Mouse (Mus musculus) 3134 (cell line): Measurements from ENCODE around the gene Ecel1.

Experiments
- DNase-seq: peaks from one replicate; pipeline ENCODE4 v3.0.0-alpha.2; 2011; ENCODE audit warnings: low spot score; ENCODE audit not compliant: insufficient read length; ENCODE audit errors: extremely low read depth

The Ecel1 gene

DNA sequence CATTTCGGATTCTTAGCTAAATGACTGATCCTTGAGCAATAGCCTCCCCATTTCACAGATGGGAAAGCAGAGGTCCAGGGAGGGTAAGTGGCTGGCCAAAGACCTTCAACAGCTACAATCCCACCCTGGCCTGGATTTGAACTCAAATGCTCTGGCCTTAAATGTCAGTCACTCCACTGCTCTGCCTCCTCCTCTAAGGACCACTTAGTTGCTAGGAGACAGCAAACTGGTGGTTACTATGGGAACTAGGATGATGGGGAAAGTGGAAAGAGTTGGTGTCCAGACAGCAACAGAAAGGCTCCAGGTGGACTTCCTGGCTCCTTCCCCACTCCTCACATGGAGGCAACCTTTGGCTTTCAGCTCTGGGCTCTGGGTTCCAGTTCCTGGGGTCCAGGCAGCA, 15.0 kb upstream of the Ecel1 start:
- no peak for DNase-seq

DNA sequence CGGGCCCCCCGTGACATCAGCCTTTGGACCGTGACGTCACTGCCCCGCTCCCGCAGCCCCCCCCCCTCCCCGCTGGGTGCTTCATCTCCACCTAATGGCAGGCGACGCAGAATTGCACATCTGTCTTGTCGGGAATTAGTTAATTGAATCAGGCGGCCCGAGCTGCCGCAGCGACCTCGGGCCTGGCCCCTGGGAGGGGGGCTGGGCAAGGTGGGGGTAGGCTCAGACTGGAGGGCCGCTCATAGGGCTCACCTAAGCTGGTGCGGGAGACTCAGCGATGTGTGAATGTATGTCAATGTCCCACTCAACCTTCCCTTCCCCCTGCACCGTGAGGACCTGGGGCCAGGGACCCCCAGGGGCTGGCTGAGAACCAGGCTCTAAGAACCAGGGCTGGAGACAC, 14.1 kb upstream of the Ecel1 start:
- DNase-seq: no peak

DNA sequence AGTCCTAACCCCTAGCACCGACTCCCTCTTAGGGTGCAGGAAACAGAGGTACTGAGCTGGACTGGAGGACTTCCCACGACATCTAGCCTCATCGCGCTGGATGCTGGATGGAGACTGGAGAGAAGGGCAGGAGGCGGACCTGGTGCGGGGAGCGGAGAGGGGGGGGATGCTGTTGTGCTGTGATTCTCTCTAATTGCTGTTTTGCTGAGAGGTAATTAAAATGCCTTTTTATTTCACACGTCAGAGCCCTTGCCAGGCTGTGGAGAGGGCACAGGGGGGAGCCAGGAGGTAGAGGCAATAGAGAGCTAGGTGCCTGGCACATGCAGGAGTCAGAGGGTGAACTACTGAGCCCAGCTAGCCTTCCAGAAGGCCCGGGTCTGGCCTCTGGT, 8.5 kb upstream of the Ecel1 start:
- no peak for DNase-seq

DNA sequence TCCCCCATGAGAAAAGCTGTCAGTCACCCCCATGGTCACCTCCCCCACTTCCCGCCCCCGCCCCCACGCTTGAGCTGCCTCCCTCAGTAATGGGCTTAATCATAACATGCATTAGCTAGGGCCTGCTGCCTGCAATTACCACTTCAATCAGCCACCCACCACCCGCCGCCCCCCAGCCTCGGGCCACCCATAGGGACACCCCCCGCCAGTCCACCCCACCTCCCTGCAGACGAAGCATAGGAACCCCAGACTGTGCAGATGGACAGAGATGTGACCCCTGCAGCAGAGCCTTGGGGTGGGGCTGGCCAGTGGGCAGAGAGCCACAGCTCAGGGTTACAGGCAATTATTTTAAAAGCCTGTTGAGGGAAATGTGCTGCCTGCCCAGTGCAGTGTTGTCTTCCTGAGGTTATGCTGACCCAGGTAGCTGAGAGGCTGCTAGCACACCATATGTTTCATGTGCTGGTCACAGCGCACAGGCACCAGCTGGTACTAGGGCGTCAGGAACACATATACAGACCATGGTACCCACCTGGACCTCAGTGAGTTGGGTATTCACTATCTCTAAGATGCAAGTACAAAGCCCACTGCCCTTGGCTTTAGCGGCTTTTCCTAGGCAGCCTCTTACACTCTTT, 8.0 kb upstream of the Ecel1 start:
- no peak for DNase-seq

DNA sequence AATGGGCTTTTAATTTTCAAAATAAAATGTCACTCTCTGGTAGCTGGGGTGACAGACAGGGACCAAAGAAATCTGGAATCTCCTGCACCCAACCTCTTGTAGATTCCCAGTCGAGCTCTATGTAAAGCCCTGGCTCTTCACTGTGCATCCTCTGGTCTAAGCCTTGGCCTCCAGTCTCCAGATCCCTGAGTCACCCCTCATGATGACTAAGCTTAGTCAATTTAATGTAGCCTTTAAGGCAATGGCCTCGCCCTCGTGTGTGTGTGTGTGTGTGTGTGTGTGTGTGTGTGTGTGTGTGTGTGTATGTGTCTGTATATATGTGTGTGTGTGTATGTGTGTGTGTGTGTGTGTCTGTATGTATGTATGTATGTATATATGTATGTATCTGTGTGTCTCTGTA, 3.1 kb upstream of the Ecel1 start:
- no peak for DNase-seq

DNA sequence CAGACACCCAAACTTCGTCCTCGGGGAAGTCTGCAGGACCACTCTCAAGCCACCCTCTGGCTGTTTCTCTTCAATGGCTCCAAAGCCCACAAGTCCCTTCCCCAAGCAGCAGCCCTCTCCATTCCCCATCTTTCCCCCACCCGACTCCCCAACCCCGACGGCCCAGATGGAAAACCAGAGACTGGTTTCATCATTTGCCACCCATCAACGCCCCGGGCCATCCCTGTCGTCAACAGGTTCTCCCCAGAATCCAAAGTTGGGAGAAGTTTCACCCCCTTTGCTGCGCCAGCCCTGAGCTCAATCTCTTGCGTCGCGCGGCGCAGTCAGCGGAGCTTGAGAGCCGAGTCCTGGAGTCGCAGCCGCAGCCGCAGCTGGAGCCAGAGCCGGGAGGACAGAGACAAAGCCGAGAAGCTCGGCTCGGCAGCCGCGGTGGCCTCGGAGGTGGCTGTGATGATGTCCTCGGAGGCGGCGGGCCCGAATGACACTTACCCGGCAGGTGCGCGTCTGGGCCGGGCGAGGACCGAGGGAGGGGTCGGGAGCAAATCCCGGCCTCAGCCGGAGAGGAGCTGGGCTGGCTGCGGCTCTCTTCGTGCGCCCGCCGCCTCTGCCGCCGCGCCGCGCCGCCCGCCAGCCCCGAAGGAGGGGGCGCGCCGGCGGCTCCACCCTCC, 656 bp downstream of the Ecel1 start:
- no peak for DNase-seq

DNA sequence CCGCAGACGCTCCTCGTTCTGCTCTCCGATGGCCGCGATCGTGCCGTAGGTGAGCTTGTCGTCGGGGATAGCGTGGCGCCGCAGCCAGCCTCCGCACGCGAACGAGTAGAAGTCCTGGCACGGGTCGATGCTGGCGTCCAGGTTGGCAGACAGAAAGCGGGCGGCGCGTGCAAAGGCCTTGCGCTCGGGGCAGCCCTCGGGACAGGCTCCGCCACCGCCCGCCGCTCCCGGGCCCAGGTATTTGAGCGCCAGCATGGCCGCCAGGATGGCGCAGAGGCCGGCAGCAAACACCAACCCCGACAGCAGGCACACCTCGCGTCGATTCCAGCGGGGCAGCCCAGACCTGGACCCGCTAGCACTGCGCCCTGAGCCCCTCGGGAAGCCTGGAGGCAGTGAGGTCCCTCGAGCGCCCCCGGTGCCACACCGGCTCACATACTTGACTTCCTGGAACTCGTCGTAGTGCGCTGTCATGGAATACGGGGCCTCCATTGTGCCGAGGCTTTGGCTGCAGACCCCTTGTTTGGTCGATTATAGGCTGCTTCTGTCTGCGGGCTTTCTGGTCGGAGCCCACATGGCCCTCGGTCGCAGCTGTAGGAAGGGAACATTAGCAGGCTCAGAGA, 1.7 kb downstream of the Ecel1 start:
- no peak for DNase-seq

DNA sequence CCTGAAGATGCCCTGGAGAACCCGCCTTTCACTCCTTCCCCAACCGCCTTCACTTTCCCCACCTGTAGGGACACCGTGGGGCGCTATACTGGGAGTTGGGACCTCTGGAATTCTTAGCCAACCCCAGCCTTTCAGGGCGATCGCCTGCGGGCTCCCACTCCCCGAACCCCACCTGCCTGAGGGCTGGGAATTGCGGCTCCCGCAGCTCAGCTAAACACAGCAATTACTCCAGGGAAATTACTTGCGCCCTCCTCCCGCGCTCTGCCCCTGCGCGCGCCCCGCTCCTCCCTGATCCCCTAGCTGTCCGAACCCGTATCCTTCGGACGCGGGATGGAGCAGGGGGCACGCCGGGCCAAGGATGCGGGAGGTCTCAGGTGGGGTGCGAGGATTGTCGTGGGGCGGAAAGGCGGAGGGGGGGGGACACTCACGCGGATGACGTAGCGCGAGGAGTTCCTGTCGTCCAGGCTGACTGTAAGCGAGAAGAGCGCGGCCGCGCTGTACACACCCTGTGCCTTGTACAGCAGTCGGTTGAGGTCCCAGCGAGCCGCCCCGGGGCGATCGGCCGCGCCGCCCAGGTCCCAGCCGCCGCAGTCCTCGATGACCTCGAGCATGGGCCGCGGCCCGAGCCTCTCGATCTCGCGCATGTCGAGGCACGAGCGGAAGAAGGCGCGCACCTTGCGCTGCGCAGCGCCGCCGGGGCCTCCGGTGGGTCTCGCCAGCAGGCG, 2.4 kb downstream of the Ecel1 start:
- DNase-seq: no peak

DNA sequence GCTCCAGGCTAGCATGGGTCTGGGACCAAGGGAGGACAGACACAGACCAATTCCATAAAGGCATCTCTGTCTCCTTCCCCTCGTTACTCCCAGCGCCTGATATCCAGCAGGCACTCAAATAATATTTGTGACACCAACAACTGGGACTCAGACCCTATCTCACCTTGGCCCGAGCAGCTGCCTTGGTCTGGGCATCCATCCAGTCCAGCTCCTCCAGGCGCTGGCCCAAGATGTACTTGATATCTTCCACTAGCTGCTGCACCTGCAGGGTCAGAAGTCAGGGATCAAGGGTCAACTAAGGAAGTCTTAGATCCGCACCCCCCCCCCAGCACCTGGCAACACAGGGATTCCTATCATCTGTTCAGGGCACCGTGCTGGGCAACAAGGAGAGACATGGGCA, 5.0 kb downstream of the Ecel1 start:
- no peak for DNase-seq

DNA sequence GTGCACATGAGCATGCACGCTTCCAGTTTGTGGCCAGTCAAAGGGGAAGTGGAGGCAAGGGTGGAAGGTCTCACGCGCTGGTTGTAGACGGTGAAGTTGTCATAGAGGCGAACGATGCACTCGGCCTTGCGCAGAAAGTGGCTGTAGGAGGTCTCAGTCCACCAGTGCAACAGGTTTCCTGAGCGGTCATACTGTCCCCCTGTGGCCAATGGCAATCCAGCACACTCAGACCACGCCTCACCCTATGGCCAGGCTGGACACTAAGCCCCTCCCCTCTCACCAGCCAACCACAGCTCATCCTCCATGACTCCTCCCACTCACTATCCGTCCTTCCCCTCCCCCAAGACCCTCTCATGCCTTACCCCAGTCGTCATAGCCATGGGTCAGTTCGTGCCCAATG, 6.9 kb downstream of the Ecel1 start:
- DNase-seq: no peak

DNA sequence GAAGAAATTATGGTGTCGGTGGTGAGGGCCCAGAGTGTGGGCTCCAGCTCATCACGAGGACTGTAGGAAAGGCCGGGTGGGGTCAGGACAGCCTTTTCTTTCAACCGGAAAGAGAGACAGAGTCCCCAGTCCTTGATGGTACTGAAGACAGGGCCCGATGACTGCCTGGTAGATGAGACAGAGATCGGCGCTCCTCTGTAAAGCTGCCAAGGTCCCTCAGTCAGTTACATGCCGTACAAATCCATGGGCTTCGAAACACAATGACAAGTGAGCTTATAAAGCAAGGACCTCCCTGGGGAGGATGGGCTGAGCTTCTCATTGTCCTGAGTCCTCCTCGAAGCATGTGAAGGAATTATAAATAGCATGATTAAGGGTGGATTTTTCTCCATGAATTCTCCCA, 13.2 kb downstream of the Ecel1 start:
- no peak for DNase-seq

DNA sequence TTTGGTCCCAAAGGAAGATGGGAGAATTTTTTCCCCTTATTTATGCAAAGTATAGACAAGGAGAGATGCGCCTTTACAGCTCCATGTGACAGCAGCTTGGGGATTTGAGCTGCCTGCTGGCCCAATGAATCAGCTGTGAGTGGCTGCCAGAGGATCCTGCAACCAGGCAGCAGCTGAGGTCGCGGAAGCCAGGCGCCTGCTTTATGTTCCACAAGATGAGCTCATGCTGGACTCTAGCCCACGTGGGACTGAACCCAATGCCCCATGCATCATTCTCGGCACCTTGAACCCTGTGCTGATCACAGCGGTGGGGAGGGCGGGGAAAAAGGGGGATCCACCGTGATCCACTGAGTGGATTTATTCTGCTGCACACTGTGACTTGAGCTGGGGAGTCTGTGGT, 13.9 kb downstream of the Ecel1 start:
- DNase-seq: peak; percentile 57

DNA sequence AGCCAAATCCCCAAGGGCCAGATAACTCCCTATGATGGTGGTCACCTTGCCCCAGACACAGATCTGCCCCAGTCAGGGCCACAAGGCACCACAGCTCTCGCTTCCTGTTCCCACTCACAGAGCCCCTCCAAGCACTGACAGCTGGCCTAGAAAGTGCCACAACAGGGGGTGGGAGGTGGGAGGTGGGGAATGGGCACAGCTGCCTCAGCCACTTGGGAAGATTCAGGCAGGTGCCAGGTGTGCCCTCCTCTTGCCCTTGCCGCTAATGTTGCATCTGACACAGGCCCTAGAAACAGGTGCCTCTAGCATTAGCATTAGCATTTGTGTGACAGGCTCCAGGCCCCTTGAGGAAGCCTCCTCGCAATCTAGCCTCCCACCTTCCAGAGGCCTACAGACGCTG, 14.8 kb downstream of the Ecel1 start:
- no peak for DNase-seq

DNA sequence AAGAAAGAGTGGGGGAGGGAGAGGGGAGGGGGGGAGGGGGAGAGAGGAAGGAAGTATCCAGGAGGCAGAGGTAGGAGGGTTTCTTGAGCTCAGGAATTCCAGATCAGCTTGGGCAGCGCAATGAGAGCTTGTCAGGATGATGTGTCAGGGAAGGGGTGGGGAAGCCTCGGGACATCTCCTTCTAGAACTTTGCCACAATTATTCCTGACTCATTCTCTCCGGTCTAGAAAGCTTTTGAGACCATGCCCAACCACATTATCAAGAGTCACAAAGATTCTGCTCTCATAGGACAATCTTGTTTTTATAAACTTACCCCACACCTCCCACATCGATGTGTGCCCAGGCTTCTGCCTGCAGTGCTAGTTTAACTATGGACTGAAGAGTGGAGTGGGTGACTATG, 24.5 kb downstream of the Ecel1 start:
- peak; percentile 58 for DNase-seq

DNA sequence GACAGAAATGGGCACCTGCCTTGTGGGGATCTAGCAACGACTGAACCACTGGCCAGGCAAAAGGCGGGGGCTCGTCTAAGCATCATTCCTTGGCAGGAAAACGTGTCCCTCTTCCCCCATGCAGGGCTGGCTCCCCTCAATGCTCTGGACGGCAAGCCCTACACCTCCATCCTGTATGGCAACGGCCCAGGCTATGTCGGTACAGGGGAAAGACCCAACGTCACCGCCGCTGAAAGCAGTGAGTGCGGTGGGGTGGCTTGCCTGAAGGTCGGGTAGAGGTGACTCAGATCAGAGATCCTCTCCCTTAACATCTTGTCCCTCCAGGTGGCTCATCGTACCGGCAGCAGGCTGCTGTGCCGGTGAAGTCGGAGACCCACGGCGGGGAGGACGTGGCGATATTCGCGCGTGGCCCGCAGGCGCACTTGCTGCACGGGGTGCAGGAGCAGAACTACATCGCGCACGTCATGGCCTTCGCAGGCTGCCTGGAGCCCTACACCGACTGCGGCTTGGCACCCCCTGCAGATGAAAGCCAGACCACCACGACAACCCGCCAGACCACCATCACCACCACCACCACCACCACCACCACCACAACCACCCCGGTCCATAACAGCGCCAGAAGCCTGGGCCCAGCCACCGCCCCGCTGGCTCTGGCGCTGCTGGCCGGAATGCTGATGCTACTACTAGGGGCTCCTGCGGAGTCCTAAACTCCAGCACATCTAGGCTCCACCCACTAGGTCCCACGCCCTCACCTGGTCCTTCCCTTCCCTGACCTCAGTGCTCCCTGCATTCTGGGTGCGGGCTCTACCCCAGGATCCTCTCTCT, 28.9 kb downstream of the Ecel1 start:
- no peak for DNase-seq

DNA sequence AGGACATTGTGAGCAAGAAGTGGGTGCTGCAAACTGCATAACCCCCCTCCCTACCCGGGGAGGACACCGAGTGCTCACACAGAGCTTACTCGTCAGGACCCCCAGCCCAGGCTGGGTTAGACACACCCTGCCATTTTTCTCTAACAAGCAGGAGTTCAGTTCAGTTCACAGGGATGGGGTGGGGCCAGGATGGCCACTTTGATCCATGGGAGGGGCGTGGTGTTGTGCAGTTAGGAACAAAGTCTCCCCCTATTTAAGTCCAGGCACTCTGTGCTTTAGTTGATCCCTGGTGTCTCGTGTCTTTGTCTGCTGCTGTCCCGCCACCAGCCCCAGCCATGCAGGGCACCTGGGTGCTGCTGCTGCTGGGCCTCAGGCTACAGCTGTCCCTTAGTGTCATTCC, 31.6 kb downstream of the Ecel1 start, which contains the start of gene Akp3:
Akp3 (plus strand) TSS at position 301 of the 400 bp plus-strand sequence.
- no peak for DNase-seq

DNA sequence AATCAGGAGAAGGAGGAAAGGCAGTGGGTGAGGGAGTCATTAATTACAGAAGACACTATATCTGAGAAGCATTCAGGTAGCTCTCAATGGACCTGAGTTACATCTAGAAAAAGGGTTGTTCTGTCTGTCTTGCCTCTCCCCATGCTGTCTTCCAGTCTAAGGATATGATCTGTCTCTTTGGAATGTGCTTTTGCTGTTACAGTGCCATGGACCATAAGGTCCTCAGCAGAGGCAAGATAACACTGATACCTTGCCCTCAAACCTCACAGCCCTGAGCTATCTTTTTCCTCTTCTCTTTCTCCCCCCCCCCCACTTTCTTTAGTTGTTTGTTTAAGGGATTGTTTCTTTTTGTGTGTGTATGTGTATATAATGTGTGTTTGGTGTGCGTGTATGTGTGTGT, 41.5 kb downstream of the Ecel1 start:
- peak; percentile 39 for DNase-seq

DNA sequence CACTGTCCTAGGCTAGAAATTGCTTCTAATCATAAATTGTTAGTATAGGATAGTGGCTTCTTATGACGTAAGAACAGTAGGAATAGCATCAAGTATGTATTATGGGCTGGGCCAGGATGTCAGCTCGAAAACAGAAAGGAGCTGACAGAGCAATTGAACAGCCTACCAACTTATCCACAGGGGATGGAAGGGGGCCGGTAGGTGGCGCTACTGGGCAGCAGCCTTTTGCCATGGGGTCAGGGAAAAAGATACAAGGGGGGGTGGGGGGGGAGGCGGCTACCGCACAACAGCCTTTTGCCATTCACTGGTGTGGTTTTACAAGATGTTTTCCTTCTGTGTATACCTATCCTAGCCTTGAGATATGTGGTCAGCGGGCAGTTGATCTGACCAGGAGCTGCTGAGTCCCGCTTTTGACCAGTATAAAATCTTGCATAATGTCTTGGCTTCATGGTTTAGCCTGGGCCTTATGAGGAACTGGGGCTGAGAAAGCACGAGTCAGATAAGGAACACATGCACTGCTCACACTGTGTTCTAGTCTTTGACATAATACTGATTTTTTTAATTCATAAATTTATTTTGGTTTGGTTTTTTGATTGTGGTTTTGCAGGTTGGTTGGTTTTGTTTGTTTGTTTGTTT, 44.5 kb downstream of the Ecel1 start:
- DNase-seq: no peak

DNA sequence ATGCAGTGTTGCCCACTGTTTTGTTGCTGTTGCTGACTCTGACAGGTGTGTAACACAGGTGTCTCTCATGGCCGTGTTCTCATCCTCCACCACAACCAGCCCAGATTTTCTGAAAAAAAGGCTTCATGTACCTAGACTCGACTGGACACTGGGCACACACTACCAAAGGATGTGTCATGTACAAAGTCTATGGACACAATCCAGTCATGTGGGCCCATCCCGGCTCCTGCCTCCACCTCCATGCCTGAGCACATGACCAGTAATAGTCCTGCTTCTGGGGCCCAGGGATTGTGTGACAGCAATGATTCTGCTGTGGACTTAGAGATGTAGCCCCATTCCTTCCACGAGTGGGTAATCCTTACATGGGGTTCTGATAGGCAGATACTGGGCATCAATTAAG, 47.8 kb downstream of the Ecel1 start:
- DNase-seq: no peak

DNA sequence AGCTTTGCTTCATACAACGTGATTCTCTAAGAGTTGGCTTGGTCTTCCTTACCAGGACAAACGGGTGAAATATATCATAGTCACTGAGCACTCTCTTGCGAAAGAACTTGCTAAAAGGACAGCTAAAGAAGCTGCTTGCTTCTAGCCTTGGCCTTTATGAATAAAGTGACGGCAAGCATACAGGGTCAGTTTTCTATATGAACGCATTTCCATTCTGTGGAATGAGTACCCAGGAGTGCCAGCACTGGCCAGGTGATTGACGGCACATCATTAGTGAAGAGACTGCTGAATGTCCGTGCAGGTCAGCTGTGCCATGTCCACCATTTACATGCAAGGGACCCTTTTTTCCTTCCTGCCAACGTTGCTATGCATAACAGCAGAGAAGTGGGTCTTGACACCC, 49.8 kb downstream of the Ecel1 start:
- no peak for DNase-seq
